Mouse (Mus musculus): ENCODE results near the gene Gm20388. TPM values are rescaled to one million over a fixed set of nuclear protein-coding genes. Genes with fewer than 3 reads are reported as not detected.

The Gm20388 gene
- polyA plus RNA-seq, 1 experiment from 2014 or later = 12.4 TPM

- no peaks in the 10 kb centered on the region for H3K27me3 ChIP-seq (replicated peaks; ENCODE audit: control insufficient read depth, insufficient read depth, low read length)
- no peaks in the 10 kb centered on the region for H3K9me3 ChIP-seq (ENCODE audit: control insufficient read depth, low read length)
- H3K4me3 ChIP-seq (ENCODE audit: low read length) = no peak overlapping the region
- H3K4me1 ChIP-seq (ENCODE audit: control insufficient read depth, insufficient read depth, low read depth, low read length) = no peaks in the 10 kb centered on the region
- no peak for ATAC-seq
- H3K9ac ChIP-seq (ENCODE audit: low read depth, low read length) = no peak overlapping the region
- H3K27ac ChIP-seq (ENCODE audit: low read depth, low read length) = no peak overlapping the region
- WGBS = 80% methylated on average over 5 of the region's 5 CpGs
- H3K36me3 ChIP-seq (ENCODE audit: control insufficient read depth, insufficient read depth, low read length) = no peaks in the 10 kb centered on the region
- no peak overlapping the region for H3K4me2 ChIP-seq (ENCODE audit: low read length)
Measured at GRCm38 (mm10) chr8:122135494-122135893, 2224.9 kb downstream of the Gm20388 start.

- 39% methylated on average over 5 of the region's 5 CpGs for WGBS
- Histone ChIP-seq H3K36me3 (ENCODE audit: control insufficient read depth, insufficient read depth, low read length) (no peaks in the 10 kb centered on the region), H3K9me3 (ENCODE audit: control insufficient read depth, low read length) (no peaks in the 10 kb centered on the region), H3K4me2 (ENCODE audit: low read length) (no peak overlapping the region), H3K4me3 (ENCODE audit: low read length) (no peak overlapping the region), H3K27me3 (replicated peaks; ENCODE audit: control insufficient read depth, insufficient read depth, low read length) (no peaks in the 10 kb centered on the region), H3K27ac (ENCODE audit: low read depth, low read length) (no peak overlapping the region), H3K4me1 (ENCODE audit: control insufficient read depth, insufficient read depth, low read depth, low read length) (no peaks in the 10 kb centered on the region), H3K9ac (ENCODE audit: low read depth, low read length) (no peak overlapping the region)
- no peak for ATAC-seq
Measured at GRCm38 (mm10) chr8:122139784-122140183, 2229.1 kb downstream of the Gm20388 start.

- Histone ChIP-seq H3K4me2 (ENCODE audit: low read length) (no peak overlapping the region), H3K9ac (ENCODE audit: low read depth, low read length) (no peak overlapping the region), H3K4me1 (ENCODE audit: control insufficient read depth, insufficient read depth, low read depth, low read length) (no peaks in the 10 kb centered on the region), H3K27ac (ENCODE audit: low read depth, low read length) (no peak overlapping the region), H3K27me3 (replicated peaks; ENCODE audit: control insufficient read depth, insufficient read depth, low read length) (no peaks in the 10 kb centered on the region), H3K4me3 (ENCODE audit: low read length) (no peak overlapping the region), H3K36me3 (ENCODE audit: control insufficient read depth, insufficient read depth, low read length) (no peaks in the 10 kb centered on the region), H3K9me3 (ENCODE audit: control insufficient read depth, low read length) (no peaks in the 10 kb centered on the region)
- WGBS = 94% methylated on average over 4 of the region's 4 CpGs
- ATAC-seq = no peak
Measured at GRCm38 (mm10) chr8:122140411-122140810, 2229.8 kb downstream of the Gm20388 start.

GRCm38 (mm10) chr8:122142428-122142827 is 2231.8 kb downstream of the Gm20388 start:
- no peak overlapping the region for H3K27ac ChIP-seq (ENCODE audit: low read depth, low read length)
- no peak overlapping the region for H3K4me3 ChIP-seq (ENCODE audit: low read length)
- H3K4me1 ChIP-seq (ENCODE audit: control insufficient read depth, insufficient read depth, low read depth, low read length) = no peaks in the 10 kb centered on the region
- no peak for ATAC-seq
- H3K4me2 ChIP-seq (ENCODE audit: low read length) = no peak overlapping the region
- no peaks in the 10 kb centered on the region for H3K36me3 ChIP-seq (ENCODE audit: control insufficient read depth, insufficient read depth, low read length)
- WGBS = 90% methylated on average over 4 of the region's 4 CpGs
- no peak overlapping the region for H3K9ac ChIP-seq (ENCODE audit: low read depth, low read length)
- no peaks in the 10 kb centered on the region for H3K27me3 ChIP-seq (replicated peaks; ENCODE audit: control insufficient read depth, insufficient read depth, low read length)
- H3K9me3 ChIP-seq (ENCODE audit: control insufficient read depth, low read length) = no peaks in the 10 kb centered on the region

- no peak overlapping the region for H3K27ac ChIP-seq (ENCODE audit: low read depth, low read length)
- H3K36me3 ChIP-seq (ENCODE audit: control insufficient read depth, insufficient read depth, low read length) = no peaks in the 10 kb centered on the region
- 94% methylated on average over 1 of the region's 1 CpGs for WGBS
- no peaks in the 10 kb centered on the region for H3K4me1 ChIP-seq (ENCODE audit: control insufficient read depth, insufficient read depth, low read depth, low read length)
- H3K4me3 ChIP-seq (ENCODE audit: low read length) = no peak overlapping the region
- no peaks in the 10 kb centered on the region for H3K27me3 ChIP-seq (replicated peaks; ENCODE audit: control insufficient read depth, insufficient read depth, low read length)
- H3K9me3 ChIP-seq (ENCODE audit: control insufficient read depth, low read length) = no peaks in the 10 kb centered on the region
- H3K9ac ChIP-seq (ENCODE audit: low read depth, low read length) = no peak overlapping the region
- H3K4me2 ChIP-seq (ENCODE audit: low read length) = no peak overlapping the region
- no peak for ATAC-seq
Measured at GRCm38 (mm10) chr8:122143231-122143630, 2232.6 kb downstream of the Gm20388 start.

GRCm38 (mm10) chr8:122144729-122145311 is 2234.2 kb downstream of the Gm20388 start:
- Histone ChIP-seq H3K9me3 (ENCODE audit: control insufficient read depth, low read length) (no peaks in the 10 kb centered on the region), H3K4me3 (ENCODE audit: low read length) (no peak overlapping the region), H3K27ac (ENCODE audit: low read depth, low read length) (no peak overlapping the region), H3K9ac (ENCODE audit: low read depth, low read length) (no peak overlapping the region), H3K4me1 (ENCODE audit: control insufficient read depth, insufficient read depth, low read depth, low read length) (no peaks in the 10 kb centered on the region), H3K27me3 (replicated peaks; ENCODE audit: control insufficient read depth, insufficient read depth, low read length) (no peaks in the 10 kb centered on the region), H3K4me2 (ENCODE audit: low read length) (no peak overlapping the region), H3K36me3 (ENCODE audit: control insufficient read depth, insufficient read depth, low read length) (no peaks in the 10 kb centered on the region)
- 55% methylated on average over 11 of the region's 11 CpGs for WGBS
- no peak for ATAC-seq

- Histone ChIP-seq H3K27ac (ENCODE audit: low read depth, low read length) (no peak overlapping the region), H3K9ac (ENCODE audit: low read depth, low read length) (no peak overlapping the region), H3K9me3 (ENCODE audit: control insufficient read depth, low read length) (no peaks in the 10 kb centered on the region), H3K4me1 (ENCODE audit: control insufficient read depth, insufficient read depth, low read depth, low read length) (no peaks in the 10 kb centered on the region), H3K27me3 (replicated peaks; ENCODE audit: control insufficient read depth, insufficient read depth, low read length) (no peaks in the 10 kb centered on the region), H3K4me3 (ENCODE audit: low read length) (no peak overlapping the region), H3K36me3 (ENCODE audit: control insufficient read depth, insufficient read depth, low read length) (no peaks in the 10 kb centered on the region), H3K4me2 (ENCODE audit: low read length) (no peak overlapping the region)
- 87% methylated on average over 4 of the region's 4 CpGs for WGBS
- no peak for ATAC-seq
Measured at GRCm38 (mm10) chr8:122149045-122149444, 2238.4 kb downstream of the Gm20388 start.

- Histone ChIP-seq H3K27me3 (replicated peaks; ENCODE audit: control insufficient read depth, insufficient read depth, low read length) (no peaks in the 10 kb centered on the region), H3K4me2 (ENCODE audit: low read length) (no peak overlapping the region), H3K4me1 (ENCODE audit: control insufficient read depth, insufficient read depth, low read depth, low read length) (no peaks in the 10 kb centered on the region), H3K36me3 (ENCODE audit: control insufficient read depth, insufficient read depth, low read length) (no peaks in the 10 kb centered on the region), H3K9me3 (ENCODE audit: control insufficient read depth, low read length) (no peaks in the 10 kb centered on the region), H3K27ac (ENCODE audit: low read depth, low read length) (no peak overlapping the region), H3K4me3 (ENCODE audit: low read length) (no peak overlapping the region), H3K9ac (ENCODE audit: low read depth, low read length) (no peak overlapping the region)
- 83% methylated on average over 8 of the region's 8 CpGs for WGBS
- ATAC-seq = no peak
Measured at GRCm38 (mm10) chr8:122149606-122150005, 2239.0 kb downstream of the Gm20388 start.

GRCm38 (mm10) chr8:122151541-122151940 is 2240.9 kb downstream of the Gm20388 start:
- Histone ChIP-seq H3K4me2 (ENCODE audit: low read length) (no peak overlapping the region), H3K27ac (ENCODE audit: low read depth, low read length) (no peak overlapping the region), H3K27me3 (replicated peaks; ENCODE audit: control insufficient read depth, insufficient read depth, low read length) (no peaks in the 10 kb centered on the region), H3K9me3 (ENCODE audit: control insufficient read depth, low read length) (no peaks in the 10 kb centered on the region), H3K9ac (ENCODE audit: low read depth, low read length) (no peak overlapping the region), H3K4me3 (ENCODE audit: low read length) (no peak overlapping the region), H3K36me3 (ENCODE audit: control insufficient read depth, insufficient read depth, low read length) (no peaks in the 10 kb centered on the region), H3K4me1 (ENCODE audit: control insufficient read depth, insufficient read depth, low read depth, low read length) (no peaks in the 10 kb centered on the region; the same call in 1 of the 2 replicates)
- 86% methylated on average over 3 of the region's 3 CpGs for WGBS
- ATAC-seq = no peak
